Mouse (Mus musculus) liver, adult 2 months (tissue): Measurements from ENCODE around the gene Cipc. TPM values are rescaled to one million over a fixed set of nuclear protein-coding genes. Genes with fewer than 3 reads are reported as not detected.

Experiments used
- DNase-seq: peaks from one replicate; pipeline ENCODE4 v3.0.0-alpha.2; 2011; ENCODE audit warnings: low read depth, low spot score; ENCODE audit errors: extremely low read depth
- H3K27ac ChIP-seq: fragments of 200-500 bp; replicated peaks from 2 replicates; pipeline ENCODE4 v1.5.1; 2012; ENCODE audit warnings: low read depth, mild to moderate bottlenecking, control low read depth, inconsistent platforms, low read length; ENCODE audit not compliant: insufficient read depth
- H3K27me3 ChIP-seq: fragments of 200-500 bp; 2 replicates; pipeline ENCODE4 v1.6.1; 2012; ENCODE audit warnings: mild to moderate bottlenecking, moderate library complexity, low read length, inconsistent platforms; ENCODE audit not compliant: control insufficient read depth, insufficient read depth
- H3K36me3 ChIP-seq: fragments of 200-500 bp; 2 replicates; pipeline ENCODE4 v1.6.1; 2012; ENCODE audit warnings: low read length, inconsistent platforms; ENCODE audit not compliant: control insufficient read depth, insufficient read depth
- H3K4me1 ChIP-seq: fragments of 200-500 bp; 2 replicates; pipeline ENCODE4 v1.6.1; 2011; ENCODE audit warnings: low read length; ENCODE audit not compliant: control insufficient read depth, insufficient read depth
- H3K4me3 ChIP-seq: fragments of 200-500 bp; 2 replicates; pipeline ENCODE4 v1.5.1; 2011; ENCODE audit warnings: low read depth, mild to moderate bottlenecking, control low read depth, low read length, moderate library complexity; ENCODE audit not compliant: insufficient read depth
- H3K79me2 ChIP-seq: fragments of 200-500 bp; 2 replicates; pipeline ENCODE4 v1.6.1; 2012; ENCODE audit warnings: inconsistent platforms, mild to moderate bottlenecking, low read length, moderate library complexity; ENCODE audit not compliant: control insufficient read depth, insufficient read depth
- H3K9ac ChIP-seq: fragments of 200-500 bp; 2 replicates; pipeline ENCODE4 v1.6.1; 2012; ENCODE audit warnings: low read depth, mild to moderate bottlenecking, control low read depth, inconsistent platforms, low read length
- CTCF ChIP-seq: fragments of 200-500 bp; IDR thresholded peaks from 2 replicates; pipeline ENCODE4 v1.5.1; 2011; ENCODE audit warnings: low read depth, low read length, control low read depth
- POLR2A ChIP-seq: fragments of 200-500 bp; IDR thresholded peaks from 2 replicates; pipeline ENCODE4 v1.6.1; 2011; ENCODE audit warnings: low read length, control low read depth; ENCODE audit not compliant: insufficient read depth; ENCODE audit errors: extremely low read depth
- WGBS: fragments of 180-500 bp; shearing (Covaris S2); methylation state at CpG from one replicate; pipeline ENCODE4 v1.1.7; 2018; 5-methylcytosine and 5-hydroxymethylcytosine counted together
- polyA plus RNA-seq: library from polyadenylated mRNA; depleted of rRNA; stranded (reverse); fragments of >200 nt; gene quantifications from 2 replicates; pipeline ENCODE4 v1.2.3, GENCODE M21; 2012
- total RNA-seq: library from RNA; depleted of rRNA; stranded (reverse); fragments of >200 nt; gene quantifications from 2 replicates; pipeline ENCODE4 v1.2.3, GENCODE M21; 2014

Gene Cipc
- total and polyA plus RNA-seq, 2 experiments: 26.4 to 36.0 TPM

GRCm38 (mm10) chr12:86974387-86975288 lies 27.8 kb downstream of the Cipc start:
- TF ChIP-seq CTCF (peak; percentile 86), POLR2A (no peak)
- 12% methylated on average over 40 of the region's 40 CpGs for WGBS
- Histone ChIP-seq H3K27me3 (no peaks in the 10 kb centered on the region), H3K4me3 (peak overlapping the region; percentile 25; the same call in 1 of the 2 replicates), H3K36me3 (no peaks in the 10 kb centered on the region), H3K79me2 (no peaks in the 10 kb centered on the region), H3K9ac (no peak overlapping the region), H3K27ac (no peak overlapping the region), H3K4me1 (0 out of 2 replicates have a peak, but pooled peaks cover 3% of the 10 kb centered on the region)
- no peak for DNase-seq

GRCm38 (mm10) chr12:86975761-86976160 lies 28.9 kb downstream of the Cipc start:
- 0 out of 2 replicates have a peak, but pooled peaks cover 3% of the 10 kb centered on the region for H3K4me1 ChIP-seq

GRCm38 (mm10) chr12:86976511-86977168 lies 29.8 kb downstream of the Cipc start:
- Histone ChIP-seq H3K4me1 (0 out of 2 replicates have a peak, but pooled peaks cover 3% of the 10 kb centered on the region), H3K27ac (no peak overlapping the region), H3K36me3 (no peaks in the 10 kb centered on the region), H3K79me2 (no peaks in the 10 kb centered on the region), H3K27me3 (no peaks in the 10 kb centered on the region), H3K4me3 (no peak overlapping the region), H3K9ac (no peak overlapping the region)
- no peak for DNase-seq
- TF ChIP-seq POLR2A: no peak
- TF ChIP-seq CTCF: 0 out of 2 replicates have a peak, but pooled peaks have one; percentile 3
- WGBS: 63% methylated on average over 6 of the region's 6 CpGs

More at GRCm38 (mm10) chr12:86975761-86976160, 28.9 kb downstream of the Cipc start:
- H3K4me3 ChIP-seq: no peak overlapping the region
- no peaks in the 10 kb centered on the region for H3K36me3 ChIP-seq
- no peak for DNase-seq
- no peak overlapping the region for H3K9ac ChIP-seq
- no peaks in the 10 kb centered on the region for H3K79me2 ChIP-seq
- H3K27ac ChIP-seq: no peak overlapping the region
- H3K27me3 ChIP-seq: no peaks in the 10 kb centered on the region
- 74% methylated on average over 10 of the region's 10 CpGs for WGBS
- TF ChIP-seq POLR2A (no peak), CTCF (no peak)

GRCm38 (mm10) chr12:86977833-86978232 lies 31.0 kb downstream of the Cipc start:
- Histone ChIP-seq H3K4me1 (0 out of 2 replicates have a peak, but pooled peaks cover 3% of the 10 kb centered on the region), H3K79me2 (no peaks in the 10 kb centered on the region), H3K27ac (no peak overlapping the region), H3K27me3 (no peaks in the 10 kb centered on the region), H3K36me3 (no peaks in the 10 kb centered on the region), H3K9ac (no peak overlapping the region), H3K4me3 (no peak overlapping the region)
- 33% methylated on average over 15 of the region's 15 CpGs for WGBS
- no peak for DNase-seq
- TF ChIP-seq POLR2A: no peak
- TF ChIP-seq CTCF: no peak

- H3K9ac ChIP-seq: no peak overlapping the region
- no peaks in the 10 kb centered on the region for H3K36me3 ChIP-seq
- H3K27me3 ChIP-seq: 0 out of 2 replicates have a peak, but pooled peaks cover 3% of the 10 kb centered on the region
- WGBS: 34% methylated on average over 9 of the region's 9 CpGs
- TF ChIP-seq CTCF (peak; percentile 29), POLR2A (no peak)
- no peak for DNase-seq
- no peaks in the 10 kb centered on the region for H3K79me2 ChIP-seq
- H3K4me3 ChIP-seq: no peak overlapping the region
- no peak overlapping the region for H3K27ac ChIP-seq
- H3K4me1 ChIP-seq: no peaks in the 10 kb centered on the region
Measured at GRCm38 (mm10) chr12:86981180-86981579, 34.3 kb downstream of the Cipc start.
